Mouse (Mus musculus): ENCODE results near the gene Ube2q2.

DNA sequence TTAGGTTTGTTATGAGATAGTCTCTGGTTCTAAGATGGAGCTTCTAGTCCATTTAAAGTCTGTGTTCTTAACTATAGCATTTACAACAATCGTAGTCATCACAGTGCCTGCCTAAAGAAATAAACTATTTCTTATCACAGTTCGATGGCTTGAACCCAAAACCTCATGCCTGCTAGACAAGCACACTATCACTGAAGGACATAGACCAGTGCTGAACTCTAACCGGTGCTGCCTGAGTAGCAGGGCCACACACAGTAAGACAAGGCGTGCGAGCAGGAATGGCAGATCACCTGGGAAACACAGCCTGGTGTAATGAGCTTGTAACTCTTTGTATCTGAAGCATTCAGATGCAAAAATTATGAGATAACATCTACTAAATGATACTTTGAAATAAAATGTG lies 92.2 kb downstream of the Ube2q2 start:
- TF ChIP-seq TCF12 (IDR thresholded peaks at IDR 0.05; ENCODE audit: low read depth, low read length) (no peak), POLR2A (IDR thresholded peaks at IDR 0.05; ENCODE audit: low read depth, low read length) (no peak), CTCF (conservative IDR thresholded peaks at IDR 0.05 in 1 of 2, IDR thresholded peaks at IDR 0.05 in 1 of 2; ENCODE audit: low read depth in 2 of 2, low read length in 2 of 2) (no peak), NRF1 (IDR thresholded peaks at IDR 0.05; ENCODE audit: low read depth, low read length) (no peak), EP300 (IDR thresholded peaks at IDR 0.05; ENCODE audit: low read length) (no peak), MAX (IDR thresholded peaks at IDR 0.05; ENCODE audit: low read length) (no peak), E2F4 (IDR thresholded peaks at IDR 0.05; ENCODE audit: insufficient replicate concordance, low read depth, low read length) (no peak)
